Mouse (Mus musculus): ENCODE measurements at regions not wholly inside any gene's neighbourhood (a gene's known extent, or its start where the extent isn't known, plus 50 kb on each side); places are given as distances from the start of the nearest gene placed in this dataset.

- TF ChIP-seq CTCF (IDR thresholded peaks at IDR 0.05; ENCODE audit: low read depth, low read length) (no peak), GATA1 (IDR thresholded peaks at IDR 0.05; ENCODE audit: borderline replicate concordance, low read length) (no peak), POLR2AphosphoS5 (IDR thresholded peaks at IDR 0.05; ENCODE audit: insufficient replicate concordance, low read depth, low read length) (no peak)
Observed at GRCm38 (mm10) chr6:139103397-139103796, 398.4 kb downstream of the Rergl start.

Measured in G1E (cell line).